Mouse (Mus musculus): ENCODE results near the gene BC017158. TPM values are rescaled to one million over a fixed set of nuclear protein-coding genes. Genes with fewer than 3 reads are reported as not detected.

Gene BC017158
- polyA plus RNA-seq, 1 experiment from 2014 or later: 9.9 TPM

GRCm38 (mm10) chr7:128237927-128238778, 59.8 kb downstream of the BC017158 start, which contains the start of gene 9130023H24Rik:
9130023H24Rik (minus strand) TSS chr7:128238031.
- Histone ChIP-seq H3K4me1 (ENCODE audit: control insufficient read depth, insufficient read depth, low read length) (peaks cover 4% of the 10 kb centered on the region; the same call in 1 of the 2 replicates), H3K27me3 (replicated peaks; ENCODE audit: control insufficient read depth, insufficient read depth, low read length) (no peaks in the 10 kb centered on the region), H3K9ac (ENCODE audit: low read length) (peak within 1 kb of the TSS; percentile 73), H3K4me3 (ENCODE audit: low read depth, low read length) (peak within 1 kb of the TSS; percentile 71), H3K36me3 (ENCODE audit: control insufficient read depth, insufficient read depth, low read length) (peaks cover 30% of the 10 kb centered on the region), H3K27ac (ENCODE audit: low read depth, low read length) (peak within 1 kb of the TSS; percentile 94), H3K9me3 (replicated peaks; ENCODE audit: control insufficient read depth, low read length) (no peaks in the 10 kb centered on the region), H3K4me2 (ENCODE audit: low read length) (peak within 1 kb of the TSS; percentile 86)
- WGBS: under 1% methylated on average over 70 of the region's 72 CpGs
- peak; percentile 93 for ATAC-seq
- peak; percentile 100 for DNase-seq (ENCODE audit: low spot score)

GRCm38 (mm10) chr7:128237593-128237926, 60.4 kb downstream of the BC017158 start:
- DNase-seq (ENCODE audit: low spot score) (no peak), ATAC-seq (no peak)
- H3K9ac ChIP-seq (ENCODE audit: low read length): peak overlapping the region; percentile 73
- under 1% methylated on average over 25 of the region's 25 CpGs for WGBS
- peaks cover 4% of the 10 kb centered on the region; the same call in 1 of the 2 replicates for H3K4me1 ChIP-seq (ENCODE audit: control insufficient read depth, insufficient read depth, low read length)
- H3K4me3 ChIP-seq (ENCODE audit: low read depth, low read length): peak overlapping the region; percentile 71
- H3K27me3 ChIP-seq (replicated peaks; ENCODE audit: control insufficient read depth, insufficient read depth, low read length): no peaks in the 10 kb centered on the region
- H3K4me2 ChIP-seq (ENCODE audit: low read length): peak overlapping the region; percentile 86
- H3K9me3 ChIP-seq (replicated peaks; ENCODE audit: control insufficient read depth, low read length): no peaks in the 10 kb centered on the region
- H3K27ac ChIP-seq (ENCODE audit: low read depth, low read length): peak overlapping the region; percentile 94
- H3K36me3 ChIP-seq (ENCODE audit: control insufficient read depth, insufficient read depth, low read length): peaks cover 25% of the 10 kb centered on the region

DNA sequence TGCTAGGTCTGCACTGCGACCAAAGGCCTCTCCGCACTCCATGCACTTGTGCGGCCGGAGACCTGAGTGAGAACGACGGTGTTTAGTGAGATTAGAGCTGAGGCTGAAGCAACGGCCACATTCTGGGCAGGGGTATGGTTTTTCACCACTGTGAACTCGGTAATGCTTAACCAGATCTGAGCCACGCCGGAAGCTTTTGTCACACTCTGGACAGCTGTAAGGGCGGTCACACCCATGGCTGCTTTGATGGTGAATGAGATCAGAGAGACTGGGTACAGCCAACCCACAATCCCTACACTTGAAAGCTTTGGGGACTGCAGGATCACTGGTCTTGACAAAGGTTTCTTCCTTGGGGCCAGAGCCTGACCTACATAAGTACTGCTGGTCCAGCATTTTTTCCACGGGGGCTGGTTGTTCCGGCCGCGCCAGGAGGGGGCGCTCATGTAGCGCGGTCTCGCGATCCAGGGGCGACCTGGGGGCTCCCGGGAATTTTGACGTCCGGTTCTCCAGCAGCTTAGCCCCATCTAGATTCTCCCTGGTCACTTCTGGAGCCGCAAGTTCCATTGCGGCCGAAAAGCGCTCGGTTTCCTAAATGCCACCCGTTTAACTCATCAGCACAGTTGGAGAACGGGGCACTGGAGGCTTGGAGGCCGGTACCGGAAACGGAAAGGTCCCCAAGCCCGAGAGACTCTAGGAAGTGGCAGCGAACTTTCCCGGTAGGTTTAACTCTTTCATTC, 60.9 kb downstream of the BC017158 start, which contains the start of gene Armc5:
TSS of gene Armc5 (plus strand) at position 487 of the 737 bp plus-strand sequence.
- 25% methylated on average over 37 of the region's 37 CpGs for WGBS
- Histone ChIP-seq H3K4me1 (ENCODE audit: control insufficient read depth, insufficient read depth, low read length) (peaks cover 4% of the 10 kb centered on the region; the same call in 1 of the 2 replicates), H3K9ac (ENCODE audit: low read length) (peak within 1 kb of the TSS; percentile 73), H3K27me3 (replicated peaks; ENCODE audit: control insufficient read depth, insufficient read depth, low read length) (no peaks in the 10 kb centered on the region), H3K4me2 (ENCODE audit: low read length) (peak within 1 kb of the TSS; percentile 86), H3K9me3 (replicated peaks; ENCODE audit: control insufficient read depth, low read length) (no peaks in the 10 kb centered on the region), H3K4me3 (ENCODE audit: low read depth, low read length) (peak within 1 kb of the TSS; percentile 71), H3K27ac (ENCODE audit: low read depth, low read length) (peak within 1 kb of the TSS; percentile 94), H3K36me3 (ENCODE audit: control insufficient read depth, insufficient read depth, low read length) (peaks cover 21% of the 10 kb centered on the region)
- DNase-seq (ENCODE audit: low spot score): peak; percentile 75
- ATAC-seq: peak; percentile 21; the same call in 1 of the 2 replicates

GRCm38 (mm10) chr7:128236426-128236825, 61.5 kb downstream of the BC017158 start:
- 0 out of 2 replicates have a peak overlapping the region, but pooled peaks have one; percentile 86 for H3K4me2 ChIP-seq (ENCODE audit: low read length)
- H3K36me3 ChIP-seq (ENCODE audit: control insufficient read depth, insufficient read depth, low read length): peaks cover 15% of the 10 kb centered on the region
- H3K4me1 ChIP-seq (ENCODE audit: control insufficient read depth, insufficient read depth, low read length): peaks cover 4% of the 10 kb centered on the region; the same call in 1 of the 2 replicates
- H3K9ac ChIP-seq (ENCODE audit: low read length): peak overlapping the region; percentile 73; the same call in 1 of the 2 replicates
- H3K27me3 ChIP-seq (replicated peaks; ENCODE audit: control insufficient read depth, insufficient read depth, low read length): no peaks in the 10 kb centered on the region
- H3K9me3 ChIP-seq (replicated peaks; ENCODE audit: control insufficient read depth, low read length): no peaks in the 10 kb centered on the region
- H3K27ac ChIP-seq (ENCODE audit: low read depth, low read length): no peak overlapping the region
- ATAC-seq (no peak), DNase-seq (ENCODE audit: low spot score) (no peak)
- no peak overlapping the region for H3K4me3 ChIP-seq (ENCODE audit: low read depth, low read length)
- 94% methylated on average over 13 of the region's 13 CpGs for WGBS

- H3K4me2 ChIP-seq (ENCODE audit: low read length): no peak overlapping the region
- ATAC-seq (no peak), DNase-seq (ENCODE audit: low spot score) (no peak)
- H3K4me3 ChIP-seq (ENCODE audit: low read depth, low read length): no peak overlapping the region
- no peaks in the 10 kb centered on the region for H3K9me3 ChIP-seq (replicated peaks; ENCODE audit: control insufficient read depth, low read length)
- H3K4me1 ChIP-seq (ENCODE audit: control insufficient read depth, insufficient read depth, low read length): peaks cover 4% of the 10 kb centered on the region; the same call in 1 of the 2 replicates
- H3K27ac ChIP-seq (ENCODE audit: low read depth, low read length): no peak overlapping the region
- no peaks in the 10 kb centered on the region for H3K27me3 ChIP-seq (replicated peaks; ENCODE audit: control insufficient read depth, insufficient read depth, low read length)
- H3K36me3 ChIP-seq (ENCODE audit: control insufficient read depth, insufficient read depth, low read length): peaks cover 8% of the 10 kb centered on the region; the same call in 1 of the 2 replicates
- no peak overlapping the region for H3K9ac ChIP-seq (ENCODE audit: low read length)
- 94% methylated on average over 1 of the region's 1 CpGs for WGBS
Observed at GRCm38 (mm10) chr7:128235481-128235880, 62.5 kb downstream of the BC017158 start.

GRCm38 (mm10) chr7:128234796-128235195, 63.2 kb downstream of the BC017158 start:
- 91% methylated on average over 2 of the region's 2 CpGs for WGBS

DNA sequence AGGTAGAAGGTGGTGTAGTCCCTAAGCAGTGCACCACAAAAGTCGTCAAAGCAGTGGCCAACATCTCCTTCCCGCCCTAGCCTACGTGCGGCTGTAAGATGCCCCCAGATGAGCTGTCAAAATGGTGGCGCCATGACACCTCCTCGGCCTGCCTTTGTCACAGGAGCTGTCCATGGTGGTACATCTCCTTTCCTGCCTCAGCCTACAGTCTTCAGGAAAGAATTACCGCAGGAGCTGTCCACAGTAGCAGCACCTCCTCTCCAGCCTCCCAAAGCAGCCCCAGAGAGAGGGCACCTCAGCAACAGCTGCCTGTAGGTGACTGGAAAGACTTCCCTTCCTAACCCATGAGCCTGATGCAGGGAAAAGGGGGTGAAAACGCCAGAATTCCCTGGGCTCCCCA, 66.2 kb downstream of the BC017158 start:
- Histone ChIP-seq H3K4me2 (ENCODE audit: low read length) (no peak overlapping the region), H3K9ac (ENCODE audit: low read length) (no peak overlapping the region), H3K9me3 (replicated peaks; ENCODE audit: control insufficient read depth, low read length) (no peaks in the 10 kb centered on the region), H3K27ac (ENCODE audit: low read depth, low read length) (no peak overlapping the region), H3K27me3 (replicated peaks; ENCODE audit: control insufficient read depth, insufficient read depth, low read length) (no peaks in the 10 kb centered on the region), H3K36me3 (ENCODE audit: control insufficient read depth, insufficient read depth, low read length) (no peaks in the 10 kb centered on the region), H3K4me1 (ENCODE audit: control insufficient read depth, insufficient read depth, low read length) (no peaks in the 10 kb centered on the region), H3K4me3 (ENCODE audit: low read depth, low read length) (no peak overlapping the region)
- 51% methylated on average over 8 of the region's 8 CpGs for WGBS
- DNase-seq (ENCODE audit: low spot score) (no peak), ATAC-seq (no peak)

More at GRCm38 (mm10) chr7:128234796-128235195, 63.2 kb downstream of the BC017158 start:
- 0 out of 2 replicates have a peak, but pooled peaks cover under 1% of the 10 kb centered on the region for H3K36me3 ChIP-seq (ENCODE audit: control insufficient read depth, insufficient read depth, low read length)
- no peak overlapping the region for H3K4me3 ChIP-seq (ENCODE audit: low read depth, low read length)
- no peak overlapping the region for H3K9ac ChIP-seq (ENCODE audit: low read length)
- DNase-seq (ENCODE audit: low spot score) (no peak), ATAC-seq (no peak)
- no peaks in the 10 kb centered on the region for H3K27me3 ChIP-seq (replicated peaks; ENCODE audit: control insufficient read depth, insufficient read depth, low read length)
- H3K27ac ChIP-seq (ENCODE audit: low read depth, low read length): no peak overlapping the region
- no peaks in the 10 kb centered on the region for H3K9me3 ChIP-seq (replicated peaks; ENCODE audit: control insufficient read depth, low read length)
- H3K4me1 ChIP-seq (ENCODE audit: control insufficient read depth, insufficient read depth, low read length): peaks cover 4% of the 10 kb centered on the region; the same call in 1 of the 2 replicates
- no peak overlapping the region for H3K4me2 ChIP-seq (ENCODE audit: low read length)
